Mouse (Mus musculus) layer of hippocampus, postnatal 36 days (tissue): ENCODE results near the gene Mroh2a. TPM values are rescaled to one million over a fixed set of nuclear protein-coding genes. Genes with fewer than 3 reads are reported as not detected.

Source experiments
- DNase-seq, 2 experiments: peaks; one replicate each; pipeline ENCODE4 v3.0.0; 2022
- total RNA-seq, 2 experiments: library from RNA; stranded (reverse); gene quantifications; 2 replicates each; pipeline ENCODE4 v1.2.3; 2021

Gene Mroh2a
- total RNA-seq, 2 experiments from 2014 or later = 0.05 TPM; not detected in 1

DNA sequence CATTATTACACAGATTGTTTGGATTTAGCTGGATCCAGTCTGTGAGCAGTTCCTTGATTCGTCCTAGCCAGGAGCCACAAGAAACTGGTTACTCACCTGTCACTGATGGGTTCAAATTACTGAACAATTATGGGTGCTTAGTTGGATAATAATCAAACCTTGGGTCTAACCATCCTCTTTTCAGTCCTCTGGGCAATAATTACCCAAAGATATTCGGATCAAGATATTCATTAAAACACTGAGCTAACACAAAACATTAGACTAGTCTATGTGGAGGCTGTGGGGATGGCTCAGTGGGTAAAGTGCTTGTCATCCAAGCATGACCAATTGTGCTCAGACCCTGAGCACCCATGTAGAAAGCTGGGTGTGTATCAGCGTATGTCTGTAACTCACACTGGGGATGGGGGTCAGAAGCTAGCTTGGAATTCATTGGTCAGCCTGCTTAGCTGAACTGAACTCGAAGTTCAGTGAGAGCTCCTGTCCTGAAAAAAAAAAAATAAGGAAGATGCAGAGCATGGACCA lies 9.2 kb downstream of the Mroh2a start:
- no peak for DNase-seq

DNA sequence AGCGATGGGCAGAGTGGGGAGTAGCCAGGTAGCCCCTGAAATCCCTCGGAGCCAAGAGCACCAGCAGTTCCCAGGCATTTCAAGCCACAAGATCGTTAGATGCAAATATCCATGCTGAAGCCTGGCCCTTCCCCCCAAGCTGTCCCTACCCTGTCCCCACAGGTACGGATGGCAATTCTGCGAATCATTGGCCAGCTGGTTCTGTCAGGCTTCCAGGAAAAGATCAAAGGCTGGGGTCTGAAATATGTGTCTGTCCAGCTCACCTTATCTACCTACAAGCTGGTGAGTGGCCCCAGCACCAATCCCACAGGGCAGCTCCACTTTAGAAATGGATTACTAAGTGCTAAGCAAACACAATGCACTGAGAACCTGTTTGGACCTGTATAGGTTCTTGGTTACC lies 10.5 kb downstream of the Mroh2a start:
- DNase-seq = no peak

DNA sequence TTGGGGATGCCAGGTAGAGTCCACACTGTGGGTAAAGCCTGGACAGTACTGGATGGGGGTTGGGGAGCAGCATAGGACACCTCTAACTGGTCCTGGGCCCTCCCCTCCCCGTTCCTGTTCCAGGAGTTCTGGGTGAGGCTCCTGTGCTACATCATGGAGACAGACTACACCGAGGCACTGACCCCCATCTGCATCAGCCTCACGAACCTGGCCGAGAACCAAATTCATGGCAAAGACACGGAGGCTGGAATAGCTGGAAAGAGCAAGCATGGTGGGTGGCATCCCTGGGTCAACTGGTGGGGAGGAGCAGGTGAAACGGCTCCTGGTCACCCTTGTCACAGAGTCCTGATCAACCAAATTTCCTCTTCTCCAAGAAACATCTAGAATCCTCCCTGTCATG lies 12.0 kb downstream of the Mroh2a start:
- DNase-seq = no peak

DNA sequence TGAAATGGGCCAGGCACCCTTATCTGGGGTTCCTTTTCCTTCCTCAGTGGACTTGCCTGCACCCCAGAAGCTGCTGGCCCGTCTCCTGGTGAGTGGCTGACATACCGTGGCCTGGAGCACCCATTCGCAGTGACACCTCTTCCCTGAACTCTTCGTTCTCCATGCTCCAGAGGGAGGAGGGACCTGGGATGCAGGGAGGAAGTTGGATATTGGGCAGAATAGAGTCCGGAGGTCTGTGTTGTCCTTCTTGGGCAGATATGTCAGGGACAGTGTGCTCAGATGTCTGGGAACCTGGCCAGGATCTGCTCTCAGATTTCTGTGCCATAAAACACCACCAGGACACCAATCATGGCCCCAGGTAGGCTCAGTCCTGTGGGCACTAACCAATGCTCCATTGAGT lies 13.3 kb downstream of the Mroh2a start:
- no peak for DNase-seq

DNA sequence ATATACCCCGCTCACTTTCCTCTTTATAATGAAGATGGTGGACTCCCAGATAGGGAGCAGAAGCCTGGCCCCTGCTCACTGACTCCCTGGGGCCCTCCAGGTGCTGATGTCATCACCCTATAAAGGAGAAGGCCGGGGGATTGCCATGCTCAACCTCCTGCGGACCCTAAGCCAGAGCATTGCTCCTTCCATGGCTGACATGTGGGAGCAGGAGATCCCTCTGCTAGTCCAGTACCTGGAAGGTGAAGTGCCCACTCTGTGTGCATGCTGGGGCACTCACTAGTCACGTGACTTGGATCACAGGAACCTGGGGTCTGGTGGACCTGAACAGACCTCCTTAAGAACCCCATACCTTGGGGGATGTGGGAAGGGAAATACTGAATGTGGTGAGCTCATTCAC lies 13.8 kb downstream of the Mroh2a start:
- no peak for DNase-seq

DNA sequence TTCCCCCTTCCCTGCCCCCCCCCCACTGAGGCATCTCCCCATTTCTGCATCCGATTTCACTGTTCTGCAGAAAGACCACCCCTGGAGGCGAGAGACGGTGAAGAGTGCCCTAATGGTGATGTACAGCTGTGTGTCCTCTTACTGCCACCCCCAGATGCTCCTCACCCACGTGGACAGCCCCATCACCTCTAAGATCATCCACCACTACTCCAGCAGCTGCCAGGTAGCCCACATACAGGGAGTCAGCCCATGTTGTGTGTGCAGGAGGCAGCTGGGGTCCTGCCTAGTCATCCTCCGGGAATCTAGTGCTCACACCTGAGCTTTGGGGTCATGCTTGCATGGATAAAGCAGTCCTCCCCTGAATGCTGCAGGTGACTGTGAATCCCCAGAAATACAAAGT lies 17.1 kb downstream of the Mroh2a start:
- no peak for DNase-seq

DNA sequence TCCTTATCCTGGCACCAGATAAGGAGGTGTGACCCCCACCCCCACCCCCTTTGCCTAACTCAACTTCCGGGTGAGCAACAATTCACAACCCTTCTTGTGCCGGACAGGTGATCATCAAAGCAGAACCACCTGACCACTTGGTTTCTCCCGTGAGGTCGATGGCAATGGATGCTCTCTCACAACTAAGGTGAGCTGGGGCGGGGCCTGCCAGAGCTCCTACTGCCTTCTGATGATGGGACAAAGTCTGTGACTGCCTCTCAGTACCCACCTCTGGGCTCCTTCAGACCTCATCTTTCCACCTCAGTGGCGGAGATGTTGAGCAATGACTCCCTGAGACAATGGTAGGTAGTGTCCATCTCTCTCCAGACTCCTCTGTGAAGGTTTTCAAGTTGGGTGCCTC lies 19.1 kb downstream of the Mroh2a start:
- no peak for DNase-seq

DNA sequence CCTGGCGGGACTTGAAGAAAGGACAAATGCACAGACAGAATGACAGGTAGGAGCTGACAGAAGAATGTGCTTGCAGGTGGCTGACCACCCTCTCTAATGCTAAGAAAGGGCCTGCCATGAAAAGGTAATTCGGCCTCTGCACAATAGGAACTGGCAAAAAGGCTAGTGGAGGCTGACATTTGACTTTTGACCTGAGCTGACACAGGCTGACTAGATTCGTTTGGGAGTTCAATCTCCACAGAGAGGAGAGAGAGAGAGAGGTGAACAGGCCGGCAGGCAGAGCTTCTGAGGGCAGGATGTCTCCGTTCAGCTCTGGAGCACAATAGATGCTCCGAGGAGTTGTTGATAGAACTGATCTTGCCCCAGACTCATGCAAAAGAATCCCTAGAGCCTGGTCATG lies 19.6 kb downstream of the Mroh2a start:
- no peak for DNase-seq

DNA sequence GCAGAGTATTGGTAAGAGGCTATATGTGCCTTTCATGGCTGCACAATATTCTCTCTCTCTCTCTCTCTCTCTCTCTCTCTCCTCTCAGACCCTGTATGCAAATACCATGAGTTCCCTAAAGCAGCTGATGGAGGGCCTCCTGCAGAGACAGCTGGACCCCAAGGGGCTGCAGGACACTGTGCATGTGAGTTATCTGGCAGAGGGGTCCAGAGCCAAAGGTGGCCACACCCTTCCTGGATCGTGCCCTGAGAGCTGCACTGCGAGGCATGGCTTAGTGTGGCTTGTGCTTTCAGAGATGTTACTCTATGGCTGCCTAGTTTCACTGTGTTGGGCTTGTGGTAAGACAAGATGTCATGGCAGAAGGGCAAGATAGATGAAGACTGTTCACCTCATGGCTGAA lies 20.9 kb downstream of the Mroh2a start:
- no peak for DNase-seq

DNA sequence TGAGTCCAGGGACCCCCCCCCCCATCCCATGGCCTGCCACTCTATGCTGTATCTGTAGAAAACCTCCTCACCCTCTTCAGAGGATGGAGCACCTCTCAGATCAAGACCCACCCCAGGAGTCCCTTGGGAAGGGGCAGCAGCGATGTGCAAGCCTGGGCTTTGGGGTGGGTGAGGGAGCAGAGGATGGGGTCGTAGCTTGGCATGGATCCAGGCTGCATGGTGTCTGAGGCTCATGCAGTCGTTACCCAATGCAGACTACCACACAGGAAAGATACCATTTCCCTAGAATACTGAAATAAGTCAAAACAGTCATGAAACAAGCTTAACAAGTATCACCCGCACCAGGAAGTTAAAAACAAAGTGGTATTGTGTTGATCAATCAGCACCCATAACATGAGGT lies 21.9 kb downstream of the Mroh2a start:
- DNase-seq = no peak

DNA sequence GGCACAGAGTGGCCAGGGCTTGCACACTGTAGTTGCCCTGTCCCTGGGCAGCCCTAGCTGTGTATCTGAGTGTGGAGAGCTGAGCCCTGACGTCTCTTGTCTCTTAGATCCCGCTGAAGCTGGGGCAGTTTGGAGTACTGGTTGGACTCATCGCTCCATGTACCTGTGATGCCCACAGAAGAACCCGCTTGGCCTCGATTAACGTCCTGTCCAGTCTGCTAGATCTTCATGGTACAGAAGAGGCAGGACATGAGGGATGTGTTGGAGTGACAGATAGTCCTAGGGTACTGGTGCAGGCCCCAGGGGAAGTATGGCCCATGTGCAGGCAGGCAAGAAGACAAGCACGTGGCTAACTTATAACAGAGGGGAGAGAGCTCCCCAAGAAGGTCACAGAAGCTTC lies 22.8 kb downstream of the Mroh2a start:
- DNase-seq = no peak

DNA sequence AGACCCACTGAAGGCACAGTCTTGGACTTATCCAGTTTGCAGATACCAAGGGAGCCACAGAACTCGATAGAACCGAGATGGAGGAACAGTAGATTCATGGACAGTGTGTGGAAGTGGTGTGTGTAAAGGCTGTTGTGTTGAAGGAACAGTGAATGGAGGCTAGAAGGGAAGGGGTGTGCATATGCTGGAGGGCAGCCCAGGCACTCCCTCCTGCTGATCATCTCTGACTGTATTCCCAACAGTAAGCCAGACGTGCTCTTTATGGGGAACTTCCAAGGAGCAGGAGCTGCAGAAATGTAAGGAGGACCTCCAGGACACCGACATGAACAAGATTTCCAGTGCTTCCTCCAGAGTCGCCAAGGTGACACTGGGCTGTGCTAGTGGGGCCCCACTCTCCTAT lies 23.2 kb downstream of the Mroh2a start:
- DNase-seq = no peak

DNA sequence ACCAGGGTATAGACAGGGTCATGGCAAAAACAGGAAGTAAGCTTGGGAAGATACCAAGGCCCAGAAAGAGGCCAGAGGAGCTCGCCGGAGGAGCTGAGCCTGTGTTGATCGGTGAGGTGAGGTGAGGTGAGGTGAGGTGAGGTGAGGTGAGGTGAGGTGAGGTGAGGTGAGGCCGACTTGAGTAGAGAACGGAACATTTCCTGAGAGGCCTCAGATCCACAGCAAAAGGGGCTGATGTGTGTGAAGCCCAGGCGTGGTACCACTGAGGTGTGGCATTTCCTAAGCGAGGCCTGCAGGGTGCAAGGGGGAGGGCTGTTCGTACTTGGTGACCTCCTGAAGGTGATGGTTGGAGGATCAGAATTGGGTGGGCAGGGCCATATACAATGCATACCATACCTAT lies 26.3 kb downstream of the Mroh2a start:
- no peak for DNase-seq

DNA sequence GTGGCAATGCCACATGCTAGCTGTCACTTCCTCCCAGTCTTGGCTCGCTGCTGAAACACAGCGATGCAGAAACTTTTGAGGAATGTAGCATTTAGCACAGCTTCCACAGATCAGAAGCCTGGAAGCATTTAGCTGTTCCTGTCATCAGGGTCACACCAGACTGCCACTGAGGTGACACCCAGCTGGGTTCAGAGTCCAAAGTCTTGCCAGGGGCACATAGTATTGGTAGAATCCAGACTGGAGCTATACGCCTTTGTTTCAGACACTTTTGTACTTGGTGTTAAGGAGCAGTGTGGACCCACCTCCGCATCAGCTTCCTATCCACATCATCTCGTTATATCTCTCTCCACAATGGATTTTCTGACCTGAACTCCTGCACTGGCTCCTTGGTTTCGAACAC lies 26.8 kb downstream of the Mroh2a start:
- DNase-seq = no peak

DNA sequence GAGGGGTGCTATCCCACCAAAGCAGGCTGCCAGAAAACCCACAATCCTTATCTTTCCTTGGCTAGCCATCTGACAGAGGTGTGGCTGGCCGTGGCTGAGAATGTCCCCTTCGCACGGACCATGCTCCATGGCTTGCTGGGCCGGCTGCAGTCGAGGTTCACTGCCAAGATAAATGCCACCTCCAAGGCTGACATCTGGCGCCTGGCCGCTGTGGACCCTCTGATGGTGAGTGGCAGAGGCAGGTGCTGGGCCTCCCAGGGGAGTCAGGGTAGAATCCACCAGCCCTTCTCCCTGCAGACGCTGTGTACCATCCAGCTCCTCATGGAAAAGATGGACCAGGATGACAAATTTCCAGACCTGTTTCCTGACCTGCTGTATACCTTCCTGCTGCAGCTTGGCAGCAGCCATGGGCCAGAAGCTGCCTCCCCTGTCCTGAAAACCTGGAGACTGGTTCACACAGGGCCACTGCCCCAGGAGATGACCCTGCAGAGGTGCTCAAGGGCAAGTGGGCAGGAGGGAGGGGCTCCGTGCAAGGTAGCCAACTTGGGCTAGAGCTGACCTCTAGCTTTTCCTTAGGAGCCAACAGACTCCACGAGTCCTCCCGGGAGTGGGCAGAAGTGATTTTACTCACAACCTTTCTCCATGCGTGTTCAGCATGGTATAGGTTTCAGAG lies 28.1 kb downstream of the Mroh2a start:
- DNase-seq = no peak

DNA sequence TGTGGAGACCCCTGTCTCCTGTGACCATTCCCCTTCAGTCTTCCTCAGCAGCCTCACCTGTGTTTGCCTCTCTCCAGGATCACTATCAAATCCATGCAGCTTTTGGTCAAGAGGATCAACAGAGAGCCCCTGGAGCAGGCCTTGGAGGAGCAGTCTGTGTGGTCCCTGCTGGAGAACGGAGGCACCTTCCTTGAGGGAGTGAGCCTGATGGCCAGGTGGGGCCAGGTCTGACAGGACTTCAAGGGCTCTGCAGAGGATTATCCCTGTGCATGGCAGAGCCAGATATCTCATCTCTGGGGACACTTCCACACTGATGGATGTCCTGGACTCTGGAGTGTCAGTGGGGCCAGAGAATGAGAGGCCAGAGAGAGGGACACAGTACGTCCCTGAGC lies 28.7 kb downstream of the Mroh2a start:
- no peak for DNase-seq

DNA sequence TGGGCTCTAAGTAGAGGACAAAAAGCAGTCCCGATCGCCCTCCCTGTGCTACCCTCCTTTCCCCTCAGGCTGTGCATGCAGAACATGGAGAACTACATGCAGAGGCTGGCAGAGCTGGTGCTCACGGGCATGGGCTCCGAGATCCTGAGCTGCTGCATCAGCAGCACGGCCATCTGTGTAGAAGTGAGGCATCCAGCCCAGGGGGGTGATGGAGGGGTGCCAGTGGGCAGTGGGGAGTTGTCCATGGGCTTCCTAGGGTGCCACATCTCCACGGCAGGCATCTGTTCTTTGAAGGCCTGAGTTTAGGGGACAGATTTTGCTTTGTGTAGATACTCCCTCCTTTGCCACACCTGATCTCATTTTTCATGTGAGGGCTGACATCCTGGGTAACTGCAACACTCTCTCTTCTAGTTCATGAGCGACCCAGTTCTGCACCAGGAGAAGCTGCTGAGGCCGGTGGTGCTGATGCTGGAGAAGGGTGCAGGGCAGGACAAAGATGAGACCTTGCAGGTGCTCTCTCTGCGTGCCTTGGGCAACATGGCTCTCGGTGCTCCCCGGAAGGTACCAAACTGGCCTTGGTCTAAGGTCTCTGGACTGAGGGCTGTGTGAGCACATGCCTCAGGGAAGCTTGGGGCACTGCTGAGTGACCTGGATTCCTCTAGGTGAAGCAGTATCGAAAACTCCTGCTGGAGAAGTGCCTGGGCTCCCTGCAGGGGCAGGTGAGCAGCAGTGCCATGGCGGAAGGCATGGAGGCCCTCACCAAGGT lies 29.4 kb downstream of the Mroh2a start:
- DNase-seq = no peak

DNA sequence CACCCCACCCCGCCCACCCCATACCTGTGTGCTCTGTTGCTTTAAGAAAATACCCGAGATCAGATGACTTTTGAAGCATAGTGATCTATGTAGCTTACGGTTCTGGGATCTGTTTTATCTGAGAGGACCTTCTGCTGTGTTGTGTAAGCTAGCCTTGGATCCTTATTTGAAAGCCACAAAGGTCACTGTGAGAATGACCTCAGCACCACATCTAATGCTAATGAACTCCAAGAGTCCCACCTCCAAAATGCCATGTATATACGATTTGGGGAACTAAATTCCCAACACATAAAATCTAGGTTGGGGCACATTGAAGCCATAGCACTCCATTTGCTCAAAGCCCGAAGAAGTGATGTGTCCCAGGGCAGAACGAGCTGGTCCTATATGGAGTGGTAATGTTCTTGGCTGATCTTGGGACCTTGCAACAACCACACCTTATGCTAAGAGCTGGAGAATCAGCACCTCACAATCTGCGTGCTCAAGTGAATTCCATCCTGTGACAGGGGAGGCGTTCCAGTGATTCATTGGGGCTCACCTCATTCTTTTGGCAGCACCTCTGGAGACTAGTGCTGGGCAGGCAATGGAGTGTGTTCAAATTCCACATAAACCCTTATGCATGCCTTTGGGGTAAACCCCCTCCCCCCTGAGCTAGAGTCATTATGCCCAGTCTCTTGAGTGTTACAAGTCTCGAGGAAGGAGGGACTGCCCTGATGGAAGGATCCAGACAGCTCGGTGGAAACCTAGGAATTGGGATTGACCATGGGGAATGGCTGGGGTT lies 30.3 kb downstream of the Mroh2a start:
- DNase-seq = no peak

DNA sequence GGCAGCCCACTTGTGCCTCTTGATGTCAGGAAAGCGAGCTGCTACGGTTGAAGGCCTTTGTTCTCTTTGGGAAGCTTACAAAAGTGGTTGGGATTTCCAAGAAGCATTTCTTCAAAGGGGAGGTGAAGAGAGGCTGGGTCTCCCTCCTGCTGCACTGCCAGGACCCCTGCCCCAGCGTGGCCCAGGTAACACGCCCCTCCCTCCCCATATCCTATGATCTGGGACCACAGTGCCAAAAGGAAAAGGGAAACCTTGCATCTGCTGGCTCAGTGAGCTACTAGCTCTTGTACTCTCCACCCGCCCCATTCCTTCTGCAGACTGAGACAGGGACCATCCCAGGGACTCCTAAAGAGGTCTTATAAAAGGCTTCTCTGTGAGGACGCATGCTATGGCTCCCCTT lies 30.9 kb downstream of the Mroh2a start:
- no peak for DNase-seq

DNA sequence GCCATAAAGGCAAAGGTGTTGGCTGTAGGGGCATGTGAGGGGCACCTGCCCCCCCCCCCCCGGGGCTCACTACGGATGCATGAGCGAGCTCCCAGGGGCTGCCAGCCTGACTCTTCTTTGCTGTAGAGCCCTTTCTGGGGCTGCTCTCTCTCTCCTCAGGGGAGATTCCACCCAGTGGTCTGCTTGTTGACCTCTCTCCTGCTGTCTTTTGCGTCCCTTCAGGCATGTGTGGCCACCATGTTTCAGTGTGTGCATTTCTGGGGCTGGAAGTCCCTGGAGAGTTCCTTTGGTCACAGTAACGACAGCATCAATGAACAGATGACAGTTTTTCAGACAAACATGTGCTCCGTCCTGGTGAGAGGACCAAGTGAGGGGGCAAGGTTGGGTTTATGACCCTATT lies 31.6 kb downstream of the Mroh2a start:
- no peak for DNase-seq

DNA sequence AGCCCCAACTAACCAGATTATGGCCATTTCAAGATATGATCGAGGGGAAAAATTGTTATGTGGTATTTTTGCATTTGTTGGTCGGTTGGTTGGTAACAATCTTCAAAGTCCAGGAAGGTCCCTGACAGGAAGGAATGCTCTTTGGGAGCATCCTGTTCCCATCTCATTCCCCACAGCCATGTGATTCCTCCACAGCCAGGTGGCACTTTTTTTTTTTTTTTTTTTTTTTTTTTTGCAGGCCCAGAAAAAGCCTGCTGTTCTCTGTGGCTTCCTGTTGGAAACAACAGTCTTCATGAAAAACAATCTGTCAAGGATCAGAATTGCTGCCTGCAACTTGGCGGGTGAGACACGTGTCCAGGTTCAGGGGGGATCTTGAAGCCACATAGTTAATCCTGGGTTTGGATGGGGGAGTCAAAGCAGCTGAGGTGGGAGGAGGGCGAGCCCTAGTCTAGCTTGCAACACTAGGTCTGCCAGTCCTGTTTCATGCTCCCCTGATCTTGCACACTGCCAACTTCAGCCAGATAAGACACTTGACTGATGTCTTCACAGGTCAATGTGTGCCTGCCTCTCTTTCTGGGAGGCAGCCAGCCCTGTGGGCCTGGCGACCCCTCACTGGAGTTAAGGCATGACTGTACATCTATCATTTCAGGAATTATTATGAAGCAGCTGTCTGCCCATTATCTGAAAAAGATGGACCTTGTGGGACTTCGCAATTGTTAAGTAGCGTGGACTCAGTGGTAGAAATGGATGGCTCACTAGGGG lies 32.3 kb downstream of the Mroh2a start:
- DNase-seq = no peak

DNA sequence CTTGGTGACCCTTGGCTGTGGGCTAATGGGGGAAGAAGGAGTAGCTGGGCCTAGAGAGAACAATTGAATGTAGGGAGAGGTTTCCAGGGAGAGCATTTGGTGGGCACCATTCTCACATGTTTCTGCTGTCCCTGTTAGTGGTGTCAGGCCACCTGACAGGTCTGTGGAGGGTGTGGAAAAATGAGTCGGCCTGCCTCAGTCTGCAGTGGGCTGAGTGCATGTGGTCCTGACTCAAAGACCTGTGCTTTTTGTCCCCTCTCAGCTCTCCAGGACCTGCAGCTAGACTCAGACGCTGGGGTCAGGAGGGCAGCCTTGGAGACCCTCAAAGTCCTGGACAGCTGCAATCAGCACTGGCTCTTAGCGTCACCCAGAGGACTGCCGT lies 32.8 kb downstream of the Mroh2a start:
- no peak for DNase-seq

DNA sequence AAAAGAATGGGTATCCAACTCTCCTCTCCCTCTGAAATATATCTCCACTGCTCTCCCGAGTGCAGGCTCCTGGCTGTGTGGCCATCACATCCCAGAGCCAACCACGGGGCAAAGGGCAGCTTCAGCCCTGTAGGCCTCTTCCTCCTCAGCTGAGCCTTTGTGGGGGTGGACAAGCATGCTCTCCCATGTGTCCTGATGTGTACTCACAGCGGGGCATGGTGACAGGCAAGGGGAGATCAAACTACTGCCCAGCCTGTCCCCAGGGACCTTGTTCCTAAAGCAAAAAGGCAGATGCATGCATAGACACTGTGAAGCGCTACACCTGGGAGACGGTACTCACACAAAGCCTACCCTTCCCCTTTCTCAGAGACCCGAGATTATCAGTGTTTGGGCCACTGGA lies 33.3 kb downstream of the Mroh2a start:
- no peak for DNase-seq
